Mouse (Mus musculus) monocyte, adult 2 months (primary cell): ENCODE data around the gene Dnajc1.

Experiments
- DNase-seq, 2 experiments: peaks; one replicate each; pipeline ENCODE4 v3.0.0; 2022; ENCODE audit warnings: low spot score in 2 of 2, low read depth in 1 of 2

The Dnajc1 gene

DNA sequence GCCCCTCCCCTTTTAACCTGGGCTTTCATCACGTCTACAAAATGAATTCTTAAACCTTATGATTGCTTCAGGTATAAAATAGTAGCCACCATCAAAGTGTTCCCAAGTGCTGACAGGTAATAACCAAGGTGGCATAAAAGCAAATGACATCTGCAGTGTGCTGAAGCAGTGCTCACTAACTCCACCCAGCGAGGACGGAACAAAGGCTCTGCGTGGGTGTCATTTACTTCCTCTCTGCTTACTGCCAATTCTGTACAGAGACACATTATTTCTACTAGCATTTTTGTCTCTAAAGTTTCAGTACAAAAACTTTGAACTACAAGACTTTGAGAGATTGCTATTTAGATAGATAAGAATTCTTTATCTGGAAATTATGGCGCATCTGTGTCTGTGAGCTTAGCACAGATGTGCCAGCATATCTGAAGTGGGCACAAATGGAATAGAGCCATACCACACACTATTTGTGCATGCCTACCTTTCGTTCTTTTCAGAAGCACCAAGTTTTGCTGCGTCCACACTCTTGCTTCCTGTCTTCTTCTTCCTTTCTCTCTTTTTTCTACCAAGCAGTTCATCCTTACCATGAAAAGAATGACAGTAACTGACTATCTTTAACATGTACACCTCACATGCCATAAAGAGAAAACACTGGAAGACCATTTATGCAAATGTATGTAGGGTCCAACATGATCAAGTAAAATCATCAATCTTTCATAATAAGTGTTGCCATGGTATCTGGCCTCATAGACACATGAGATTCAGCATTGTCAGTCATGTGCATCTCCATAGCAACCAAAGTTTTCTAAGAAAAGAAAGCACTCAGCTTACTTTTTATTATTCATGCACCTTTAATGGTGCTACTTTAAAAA is 85.0 kb downstream of the Dnajc1 start:
- no peak for DNase-seq

DNA sequence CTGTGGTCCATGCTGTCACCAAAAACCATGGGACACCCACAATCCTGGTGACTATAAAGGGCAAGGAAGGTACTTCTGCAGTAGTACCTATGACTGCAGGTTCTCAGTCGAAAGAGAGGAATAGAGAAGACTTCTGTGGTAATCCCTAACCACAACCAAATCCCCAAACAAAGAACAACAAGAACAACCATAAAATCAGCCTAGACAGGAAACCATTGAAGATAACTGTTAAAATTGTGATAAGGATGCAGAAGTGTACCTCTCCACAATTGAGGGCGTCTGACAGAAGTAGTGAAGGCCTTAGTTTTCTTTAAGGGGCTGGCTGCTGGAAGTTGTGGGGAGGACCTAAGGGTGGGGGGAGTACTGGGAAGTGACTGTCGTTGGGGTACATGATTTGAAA is 91.7 kb downstream of the Dnajc1 start:
- DNase-seq = no peak

DNA sequence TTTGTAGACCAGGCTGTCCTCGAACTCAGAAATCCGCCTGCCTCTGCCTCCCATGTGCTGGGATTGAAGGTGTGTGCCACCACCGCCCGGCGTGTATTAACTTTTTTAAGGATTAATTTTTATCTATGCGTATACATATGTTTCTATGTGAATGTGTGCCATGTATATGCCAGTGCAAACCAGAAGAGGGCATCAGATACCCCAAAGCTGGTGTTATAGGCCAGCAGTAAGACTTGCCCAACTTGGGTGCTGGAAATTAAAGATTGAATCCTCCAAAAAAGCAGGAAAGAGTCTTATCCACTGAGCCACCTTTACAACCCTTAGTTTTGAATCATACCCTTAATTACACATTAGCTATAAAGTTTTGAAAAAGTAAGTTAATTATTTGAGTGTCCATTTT is 107.5 kb downstream of the Dnajc1 start:
- no peak for DNase-seq

DNA sequence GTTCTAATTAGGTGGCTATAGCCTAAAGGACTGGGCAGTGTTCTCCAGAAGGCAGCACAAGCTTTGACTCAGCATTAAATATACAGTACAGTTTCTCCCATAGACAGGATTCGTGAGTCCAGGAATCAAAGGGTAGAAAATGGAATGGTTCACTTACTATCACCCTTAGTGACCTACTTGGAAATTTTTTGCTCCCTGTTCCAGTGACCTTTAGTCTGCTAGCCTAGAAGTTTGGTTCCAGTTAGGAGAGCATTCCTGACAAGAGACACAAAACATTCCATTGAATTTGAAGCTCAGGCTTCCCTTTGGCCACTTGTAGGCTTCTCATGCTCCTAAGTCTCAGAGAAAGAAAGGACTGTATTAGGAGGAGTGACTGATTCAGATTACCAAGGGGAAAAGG is 126.9 kb downstream of the Dnajc1 start:
- DNase-seq = no peak

DNA sequence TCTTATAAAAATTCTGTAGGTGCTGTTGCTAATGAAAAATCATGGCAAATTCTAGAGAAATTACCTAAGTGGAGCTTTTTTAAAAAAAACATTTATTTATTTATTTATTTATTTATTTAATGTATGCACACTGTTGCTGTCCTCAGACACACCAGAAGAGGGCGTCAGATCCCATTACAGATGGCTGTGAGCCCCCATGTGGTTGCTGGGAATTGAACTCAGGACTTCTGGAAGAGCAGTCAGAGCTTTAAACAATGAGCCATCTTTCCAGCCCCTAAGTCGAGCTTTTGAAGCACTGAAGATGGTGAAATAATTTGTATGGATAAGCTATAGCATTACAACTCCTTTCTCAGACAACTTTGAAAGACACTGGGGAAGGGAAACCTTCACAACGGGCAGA is 128.1 kb downstream of the Dnajc1 start:
- no peak for DNase-seq

- no peak for DNase-seq
Observed at GRCm38 (mm10) chr2:18262298-18262697, 130.3 kb downstream of the Dnajc1 start.

- no peak for DNase-seq
Observed at GRCm38 (mm10) chr2:18249224-18249623, 143.4 kb downstream of the Dnajc1 start.

DNA sequence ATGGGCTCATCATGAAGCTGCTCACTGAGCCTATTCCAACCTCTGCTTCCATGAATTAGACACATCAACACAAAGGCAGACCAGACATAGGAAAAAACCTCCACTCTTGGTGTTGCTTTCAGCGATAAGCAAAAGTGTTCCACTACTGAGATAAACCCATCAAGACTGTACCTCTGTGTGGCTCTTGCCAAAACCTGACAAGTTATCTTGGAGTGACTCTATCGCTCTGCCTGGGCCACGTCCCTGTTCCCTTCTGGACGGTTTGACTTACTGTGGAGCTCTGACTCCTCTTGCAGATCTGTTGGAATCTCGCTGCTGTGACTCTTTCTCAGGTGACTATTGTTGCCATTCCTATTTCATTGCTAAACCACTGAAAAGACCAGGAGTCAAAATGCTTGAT is 157.1 kb downstream of the Dnajc1 start:
- no peak for DNase-seq

- DNase-seq = no peak
Observed at GRCm38 (mm10) chr2:18232883-18233567, 159.6 kb downstream of the Dnajc1 start.

GRCm38 (mm10) chr2:18231143-18231542 is 161.5 kb downstream of the Dnajc1 start:
- no peak for DNase-seq

DNA sequence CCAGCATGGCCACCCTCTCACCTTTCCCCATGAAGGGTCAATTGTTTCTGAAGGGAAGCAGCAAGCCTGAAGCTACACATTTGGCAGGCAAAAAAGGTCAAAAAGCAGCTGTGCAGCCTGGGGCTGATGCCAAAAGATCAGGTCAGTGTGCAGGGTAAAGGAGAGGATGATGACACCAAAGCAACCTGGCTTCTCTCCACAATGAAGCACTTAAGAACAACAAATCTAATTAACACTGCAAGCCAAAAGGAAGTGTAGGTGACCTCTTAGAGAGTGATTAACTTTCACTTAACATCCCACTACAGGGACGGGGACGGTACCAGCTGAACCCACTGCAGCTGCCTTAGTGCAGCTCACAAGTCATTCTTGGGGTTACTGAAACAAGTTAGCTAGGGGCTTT is 163.4 kb downstream of the Dnajc1 start:
- DNase-seq = no peak

GRCm38 (mm10) chr2:18228486-18229062 is 164.1 kb downstream of the Dnajc1 start:
- no peak for DNase-seq

GRCm38 (mm10) chr2:18219569-18219968 is 173.1 kb downstream of the Dnajc1 start:
- DNase-seq = no peak

DNA sequence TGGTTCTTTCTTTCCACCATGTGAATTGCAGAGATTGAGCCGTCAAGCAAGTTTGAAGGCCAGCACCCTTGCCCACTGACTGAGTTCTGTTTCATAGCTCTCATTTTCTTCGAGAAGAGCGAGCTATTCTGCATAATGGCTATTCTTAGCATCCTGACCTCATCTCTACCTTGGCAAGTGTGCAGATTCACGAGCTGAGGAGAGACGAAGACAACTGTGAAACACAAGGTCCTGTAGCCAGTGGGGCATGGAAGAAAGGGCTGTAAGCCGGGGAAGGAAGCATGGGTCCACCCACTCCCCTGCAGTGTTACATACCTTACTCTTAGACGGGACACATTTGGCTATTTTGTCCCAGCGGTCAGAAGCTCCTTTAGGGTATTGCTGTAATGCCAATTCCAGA is 173.5 kb downstream of the Dnajc1 start:
- no peak for DNase-seq

- no peak for DNase-seq
Observed at GRCm38 (mm10) chr2:18218500-18218899, 174.1 kb downstream of the Dnajc1 start.

DNA sequence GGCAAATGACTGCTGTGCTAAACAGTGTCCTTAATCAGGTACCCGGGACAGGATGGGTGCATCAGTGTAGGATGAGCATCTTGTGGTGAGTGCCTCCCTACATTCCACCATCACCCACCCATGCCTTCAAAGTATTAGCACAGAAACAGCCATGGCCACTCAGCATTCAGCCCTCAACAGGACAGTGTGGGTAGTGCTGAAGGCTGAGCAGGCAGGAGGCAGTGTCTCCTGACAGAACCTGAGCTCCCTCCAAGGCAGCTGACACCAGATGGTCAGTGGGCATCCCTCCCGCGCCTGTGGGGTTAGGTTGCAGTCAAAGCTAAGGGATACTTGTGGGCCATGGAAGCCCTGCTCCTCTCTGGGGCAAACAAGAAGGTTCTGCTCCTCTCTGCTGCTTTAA is 174.8 kb downstream of the Dnajc1 start:
- no peak for DNase-seq

DNA sequence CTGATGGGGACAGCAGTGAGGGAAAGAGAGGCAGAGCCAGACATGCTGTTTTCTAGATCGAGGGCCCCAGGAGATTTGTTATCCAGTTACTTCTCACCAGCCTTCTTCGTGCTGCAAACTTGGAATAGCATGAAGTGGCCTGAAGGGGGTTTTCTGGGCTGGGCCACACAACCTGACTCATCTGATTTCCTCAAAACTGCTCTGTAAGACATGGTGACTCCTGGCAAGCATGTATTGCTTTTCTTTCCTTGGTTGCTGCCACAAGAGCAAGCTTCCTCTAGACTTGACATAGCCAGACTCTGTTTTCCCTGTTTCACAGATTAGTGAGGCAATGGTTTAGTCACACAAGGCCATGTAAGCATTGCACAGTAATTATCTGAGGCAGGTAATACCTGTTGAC is 178.6 kb downstream of the Dnajc1 start:
- DNase-seq = no peak

DNA sequence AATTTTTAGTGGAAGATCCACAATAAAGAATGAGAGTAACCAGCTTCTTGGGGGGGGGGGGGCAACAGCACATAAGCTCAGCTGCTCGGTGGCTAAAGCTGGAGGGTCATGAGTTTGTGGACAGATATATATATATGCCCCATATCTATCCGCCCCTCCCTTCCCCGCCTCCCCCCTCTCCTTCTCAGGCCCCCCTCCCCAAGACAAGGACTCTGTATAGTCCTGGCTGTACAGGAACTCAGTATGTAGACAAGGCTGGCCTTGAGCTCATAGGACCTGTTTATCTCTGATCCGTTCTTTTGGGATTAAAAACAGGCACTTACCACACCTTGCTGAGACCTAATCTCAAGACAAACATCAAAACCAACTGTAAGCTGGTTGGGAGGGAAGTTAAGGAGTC is 182.7 kb downstream of the Dnajc1 start:
- DNase-seq = no peak

DNA sequence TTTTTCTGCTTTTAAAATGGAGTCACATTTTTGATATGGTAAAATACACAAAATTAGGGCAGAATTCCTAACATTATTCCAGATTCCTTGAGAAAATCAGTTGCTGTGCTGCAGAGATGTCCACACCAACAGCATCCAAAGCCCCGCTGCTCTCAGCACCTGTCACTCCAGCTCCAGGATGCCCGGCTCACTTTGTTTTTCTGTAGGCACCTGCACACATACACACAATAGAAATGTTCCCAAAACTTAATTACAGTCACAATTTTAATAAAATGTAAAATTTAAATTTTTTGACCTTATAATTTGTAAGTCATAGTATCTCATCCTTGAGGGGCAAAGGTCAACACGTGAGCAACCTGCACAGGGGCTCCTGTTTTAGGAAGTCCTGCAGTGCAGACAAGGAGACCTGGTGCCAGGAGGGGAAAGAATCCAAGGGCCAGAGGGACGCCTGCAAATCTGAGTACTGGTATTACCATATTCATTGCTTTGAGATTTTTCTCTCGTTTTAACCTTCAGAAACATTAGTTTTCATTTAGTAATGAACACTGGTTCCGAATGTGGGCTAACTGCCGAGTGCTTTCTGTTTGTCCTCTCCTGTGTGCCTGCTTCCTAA is 183.3 kb downstream of the Dnajc1 start:
- no peak for DNase-seq

GRCm38 (mm10) chr2:18208578-18208977 is 184.1 kb downstream of the Dnajc1 start:
- no peak for DNase-seq

- no peak for DNase-seq
Observed at GRCm38 (mm10) chr2:18206811-18207210, 185.8 kb downstream of the Dnajc1 start.

- peak; percentile 18 to 23 for DNase-seq
Observed at GRCm38 (mm10) chr2:18205118-18205517, 187.5 kb downstream of the Dnajc1 start.
